Mouse (Mus musculus): Measurements from ENCODE around the gene S1pr5. TPM values are rescaled to one million over a fixed set of nuclear protein-coding genes. Genes with fewer than 3 reads are reported as not detected.
"Not testable (repeated sequence)": the region's sequence is repeated elsewhere in the genome, so short reads cannot be mapped to it uniquely, and the experiment has no call there.

Gene S1pr5
- total RNA-seq, 2 experiments from 2014 or later: 0.53 TPM; not detected in 1

GRCm38 (mm10) chr9:21238733-21239464, 9.3 kb downstream of the S1pr5 start, which contains the start of gene Keap1:
Gene Keap1, minus strand, starts transcription at chr9:21239361.
- ATAC-seq (replicated peaks; ENCODE audit: low FRiP score, poor library complexity, severe bottlenecking): peak; percentile 73

- ATAC-seq (replicated peaks; ENCODE audit: low FRiP score, poor library complexity, severe bottlenecking): no peak
These were observed 10.1 kb downstream of the S1pr5 start for GRCm38 (mm10) chr9:21238004-21238732.

GRCm38 (mm10) chr9:21237368-21238003, 10.8 kb downstream of the S1pr5 start:
- peak; percentile 54 for ATAC-seq (replicated peaks; ENCODE audit: low FRiP score, poor library complexity, severe bottlenecking)

DNA sequence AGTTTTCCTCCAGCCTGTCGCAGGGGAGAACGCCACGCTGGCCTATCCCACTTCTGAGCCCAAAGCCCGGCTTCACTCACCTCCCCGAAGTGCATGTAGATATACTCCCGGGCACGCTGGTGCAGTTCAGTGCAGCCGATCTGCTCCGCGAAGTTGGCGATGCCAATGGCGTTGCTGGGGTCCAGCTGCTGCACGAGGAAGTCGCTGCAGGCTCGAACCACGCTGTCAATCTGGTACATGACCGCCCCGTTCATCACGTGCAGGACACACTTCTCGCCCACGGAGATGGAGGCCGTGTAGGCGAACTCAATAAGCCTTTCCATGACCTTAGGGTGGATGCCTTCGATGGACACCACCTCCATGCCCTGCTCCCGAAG, 11.3 kb downstream of the S1pr5 start:
- no peak for ATAC-seq (replicated peaks; ENCODE audit: low FRiP score, poor library complexity, severe bottlenecking)

GRCm38 (mm10) chr9:21235341-21235740, 12.9 kb downstream of the S1pr5 start:
- ATAC-seq (replicated peaks; ENCODE audit: low FRiP score, poor library complexity, severe bottlenecking): no peak

- no peak for ATAC-seq (replicated peaks; ENCODE audit: low FRiP score, poor library complexity, severe bottlenecking)
These were observed 14.4 kb downstream of the S1pr5 start for GRCm38 (mm10) chr9:21233805-21234204.

DNA sequence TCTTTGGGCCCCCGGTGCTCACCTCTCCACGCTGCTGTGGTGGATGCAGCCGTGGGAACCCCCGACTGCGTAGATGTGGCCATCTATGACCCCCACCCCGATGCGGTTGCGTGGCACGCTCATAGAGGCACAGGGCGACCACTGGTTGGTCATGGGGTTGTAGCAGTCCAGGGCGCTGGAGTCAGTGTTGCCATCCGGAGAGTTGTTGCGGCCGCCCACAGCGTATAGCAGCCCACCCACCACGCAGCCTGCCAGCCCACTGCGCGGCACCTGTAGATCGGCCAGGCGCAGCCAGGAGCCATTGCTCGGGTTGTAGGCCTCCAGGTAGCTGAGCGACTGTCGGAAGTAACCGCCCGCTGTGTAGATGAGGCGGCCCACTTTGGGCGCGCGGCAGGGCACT, 14.9 kb downstream of the S1pr5 start:
- no peak for ATAC-seq (replicated peaks; ENCODE audit: low FRiP score, poor library complexity, severe bottlenecking)

- ATAC-seq (replicated peaks; ENCODE audit: low FRiP score, poor library complexity, severe bottlenecking): no peak
These were observed 15.4 kb downstream of the S1pr5 start for GRCm38 (mm10) chr9:21232867-21233266.

DNA sequence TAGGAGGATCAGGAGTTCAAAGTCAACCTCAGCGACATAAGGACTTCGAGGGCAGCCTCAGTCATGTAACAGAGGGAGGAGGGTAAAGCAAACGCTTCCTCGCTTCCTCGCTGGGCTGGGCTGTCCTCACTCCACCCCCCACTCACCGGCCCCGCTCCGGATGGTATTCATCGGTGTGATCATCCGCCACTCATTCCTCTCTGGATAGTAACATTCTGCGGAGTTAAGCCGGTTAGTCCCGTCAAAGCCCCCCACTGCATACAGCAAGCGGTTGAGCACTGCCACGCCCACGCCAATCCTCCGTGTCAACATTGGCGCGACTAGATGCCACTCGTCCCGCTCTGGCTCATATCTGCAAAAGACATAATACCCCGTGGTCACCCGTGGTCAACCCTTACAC, 16.7 kb downstream of the S1pr5 start:
- ATAC-seq (replicated peaks; ENCODE audit: low FRiP score, poor library complexity, severe bottlenecking): no peak

GRCm38 (mm10) chr9:21227342-21227741, 20.9 kb downstream of the S1pr5 start:
- ATAC-seq (replicated peaks; ENCODE audit: low FRiP score, poor library complexity, severe bottlenecking): no peak

- ATAC-seq (replicated peaks; ENCODE audit: low FRiP score, poor library complexity, severe bottlenecking): no peak
These were observed 22.9 kb downstream of the S1pr5 start for GRCm38 (mm10) chr9:21225415-21225758.

GRCm38 (mm10) chr9:21224576-21225414, 23.4 kb downstream of the S1pr5 start:
- no peak for ATAC-seq (replicated peaks; ENCODE audit: low FRiP score, poor library complexity, severe bottlenecking)

DNA sequence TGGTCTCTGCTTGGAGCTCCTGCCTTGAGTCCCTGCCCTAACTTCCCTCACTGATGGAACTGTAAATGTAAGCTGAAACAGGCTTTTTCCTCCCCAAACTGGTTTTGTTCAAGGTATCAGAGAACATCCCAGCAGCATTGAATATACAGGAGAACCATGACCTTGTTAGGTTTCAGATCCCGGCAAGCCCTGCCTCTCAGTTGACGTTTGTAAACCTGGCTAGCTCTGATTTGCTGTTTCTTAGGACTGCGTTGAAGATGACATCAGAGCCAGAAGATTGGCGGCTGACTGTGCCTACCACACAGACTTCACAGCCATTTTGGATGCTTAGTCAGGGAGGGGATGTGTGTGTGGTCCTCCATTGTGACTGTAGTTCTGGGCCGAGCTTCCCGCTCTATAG, 24.3 kb downstream of the S1pr5 start:
- no peak for ATAC-seq (replicated peaks; ENCODE audit: low FRiP score, poor library complexity, severe bottlenecking)

GRCm38 (mm10) chr9:21223490-21223889, 24.8 kb downstream of the S1pr5 start:
- ATAC-seq (replicated peaks; ENCODE audit: low FRiP score, poor library complexity, severe bottlenecking): not testable (repeated sequence)

DNA sequence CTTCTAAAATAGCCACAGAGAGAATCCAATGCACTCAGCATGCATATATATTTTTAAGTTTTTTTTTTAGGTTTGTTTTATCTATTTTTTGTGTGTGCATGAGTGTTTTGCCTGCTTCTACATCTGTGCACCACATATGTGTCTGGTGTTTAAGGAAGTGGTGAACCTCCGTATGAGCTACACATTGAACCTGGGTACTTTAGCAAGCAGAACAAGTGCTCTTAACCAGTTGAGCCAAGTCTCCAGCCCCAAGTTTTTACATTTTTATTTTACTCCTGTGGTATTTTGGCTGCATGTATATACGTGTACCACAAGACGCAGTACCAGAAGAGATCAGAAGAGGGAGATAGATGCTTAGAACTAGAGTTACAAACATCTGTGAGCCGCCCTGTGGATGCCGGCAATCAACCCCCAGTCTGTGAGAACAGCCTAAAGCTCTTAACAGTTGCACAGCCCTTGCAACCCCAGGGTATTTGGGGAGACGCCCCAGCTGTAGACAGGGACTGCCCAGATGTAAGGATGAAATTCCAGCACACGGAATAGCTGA, 26.8 kb downstream of the S1pr5 start:
- peak; percentile 63 for ATAC-seq (replicated peaks; ENCODE audit: low FRiP score, poor library complexity, severe bottlenecking)

- ATAC-seq (replicated peaks; ENCODE audit: low FRiP score, poor library complexity, severe bottlenecking): peak; percentile 95
These were observed 27.5 kb downstream of the S1pr5 start for GRCm38 (mm10) chr9:21220490-21221382.

- no peak for ATAC-seq (replicated peaks; ENCODE audit: low FRiP score, poor library complexity, severe bottlenecking)
These were observed 28.4 kb downstream of the S1pr5 start for GRCm38 (mm10) chr9:21219820-21220219.

DNA sequence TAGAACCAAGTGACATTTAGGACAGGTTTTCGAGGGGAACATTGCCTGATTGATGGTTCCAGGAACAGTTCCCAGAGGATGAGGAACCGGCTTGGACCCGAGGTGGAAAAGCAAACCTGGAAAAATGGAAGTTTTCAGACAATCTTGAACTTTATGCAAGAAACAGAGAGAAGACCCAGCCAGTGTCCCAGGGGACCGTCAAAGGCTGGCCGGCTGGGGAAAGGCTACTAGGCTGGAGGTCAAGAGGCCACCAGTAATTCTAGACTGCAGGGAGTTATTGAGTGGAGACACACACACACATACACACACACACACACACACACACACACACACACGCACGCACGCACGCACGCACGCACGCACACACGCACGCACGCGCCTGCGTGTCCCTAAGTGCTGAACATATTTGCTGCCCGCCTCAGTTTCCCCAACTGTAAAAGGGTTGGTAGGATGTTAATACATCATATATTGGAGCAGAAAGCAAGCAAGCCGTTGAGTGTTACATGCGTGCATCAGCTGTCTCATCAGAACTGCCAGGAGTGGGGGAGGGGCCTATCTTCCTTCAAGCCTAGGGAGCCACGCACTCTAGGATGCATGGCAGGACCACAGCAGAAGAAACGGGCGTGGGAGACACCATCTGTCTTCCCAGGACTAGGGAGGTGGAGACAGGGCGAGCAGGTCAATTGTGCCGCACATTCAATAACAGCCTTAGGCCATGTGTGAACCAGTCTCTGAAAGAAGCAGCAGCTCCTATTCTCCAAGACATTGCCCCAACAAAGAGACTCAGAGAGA, 32.0 kb downstream of the S1pr5 start:
- ATAC-seq (replicated peaks; ENCODE audit: low FRiP score, poor library complexity, severe bottlenecking): no peak
